Mouse (Mus musculus) C2C12 (cell line): ENCODE measurements at regions not wholly inside any gene's neighbourhood (a gene's known extent, or its start where the extent isn't known, plus 50 kb on each side); places are given as distances from the start of the nearest gene placed in this dataset.

Source experiments
- H3K27me3 ChIP-seq: one replicate; pipeline ENCODE4 v1.6.1; 2011; ENCODE audit not compliant: control insufficient read depth, insufficient read depth, insufficient read length
- H3K36me3 ChIP-seq: one replicate; pipeline ENCODE4 v1.6.1; 2011; ENCODE audit not compliant: control insufficient read depth, insufficient read depth
- H3K4me3 ChIP-seq: one replicate; pipeline ENCODE4 v1.5.1; 2011; ENCODE audit warnings: mild to moderate bottlenecking, control low read depth; ENCODE audit not compliant: poor library complexity, insufficient read depth, severe bottlenecking
- H3K79me2 ChIP-seq: one replicate; pipeline ENCODE4 v1.6.1; 2011; ENCODE audit not compliant: control insufficient read depth, insufficient read depth
- H3K79me3 ChIP-seq: one replicate; pipeline ENCODE4 v1.6.1; 2011; ENCODE audit warnings: low read depth, control low read depth
- H3ac ChIP-seq: one replicate; pipeline ENCODE3; 2011; ENCODE audit warnings: low read depth; ENCODE audit not compliant: control insufficient read depth, insufficient read length
- CEBPB ChIP-seq: IDR thresholded peaks from one replicate; pipeline ENCODE4 v1.6.1; 2011; ENCODE audit warnings: low read depth, mild to moderate bottlenecking, control low read depth, moderate library complexity
- CTCF ChIP-seq: IDR thresholded peaks from one replicate; pipeline ENCODE4 v1.5.1; 2011; ENCODE audit not compliant: control insufficient read depth, insufficient read depth, insufficient read length
- FOSL1 ChIP-seq: IDR thresholded peaks from one replicate; pipeline ENCODE4 v1.8.0; 2011; ENCODE audit warnings: mild to moderate bottlenecking, low read length; ENCODE audit not compliant: poor library complexity, insufficient read depth, severe bottlenecking
- MAX ChIP-seq: IDR thresholded peaks from one replicate; pipeline ENCODE4 v1.6.1; 2011; ENCODE audit warnings: mild to moderate bottlenecking, control low read depth
- MYOD1 ChIP-seq: IDR thresholded peaks from one replicate; pipeline ENCODE4 v1.6.1; 2011; ENCODE audit warnings: low read depth; ENCODE audit not compliant: control insufficient read depth, insufficient read length
- MYOG ChIP-seq: IDR thresholded peaks from one replicate; pipeline ENCODE4 v1.6.1; 2011; ENCODE audit not compliant: control insufficient read depth, insufficient read length; ENCODE audit errors: extremely low read depth
- USF1 ChIP-seq: IDR thresholded peaks from one replicate; pipeline ENCODE4 v1.6.1; 2011; ENCODE audit warnings: low read depth, mild to moderate bottlenecking, control low read depth, moderate library complexity

DNA sequence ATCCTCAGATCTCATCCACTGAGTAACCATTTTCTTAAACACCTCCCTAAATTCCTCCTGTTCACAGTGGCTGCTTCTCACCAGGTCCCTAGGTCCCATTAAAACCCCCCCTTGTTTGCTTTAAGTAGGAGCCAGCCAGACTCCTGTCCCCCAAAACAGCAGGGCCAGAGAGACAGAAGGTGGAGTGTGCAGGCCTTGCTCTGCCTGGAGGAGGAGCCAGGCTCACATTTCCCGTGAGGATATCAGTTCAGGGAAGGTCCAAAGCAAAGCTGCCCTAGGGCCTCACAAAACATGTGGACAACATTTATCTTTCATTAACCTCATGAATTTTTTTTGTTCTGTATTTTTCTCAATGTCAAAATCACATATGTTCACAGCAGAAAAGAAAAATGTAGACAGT is 167.2 kb downstream of the Rab28 start:
- Histone ChIP-seq H3K79me2 (no peaks in the 10 kb centered on the region), H3ac (no peak overlapping the region), H3K79me3 (no peaks in the 10 kb centered on the region), H3K4me3 (no peak overlapping the region), H3K36me3 (no peaks in the 10 kb centered on the region), H3K27me3 (peaks cover 3% of the 10 kb centered on the region)
- no peak for TF ChIP-seq FOSL1
- TF ChIP-seq MAX, result no peak
- TF ChIP-seq USF1, result no peak
- TF ChIP-seq CEBPB, result no peak
- TF ChIP-seq MYOD1, result no peak
- TF ChIP-seq CTCF, result no peak
- no peak for TF ChIP-seq MYOG

DNA sequence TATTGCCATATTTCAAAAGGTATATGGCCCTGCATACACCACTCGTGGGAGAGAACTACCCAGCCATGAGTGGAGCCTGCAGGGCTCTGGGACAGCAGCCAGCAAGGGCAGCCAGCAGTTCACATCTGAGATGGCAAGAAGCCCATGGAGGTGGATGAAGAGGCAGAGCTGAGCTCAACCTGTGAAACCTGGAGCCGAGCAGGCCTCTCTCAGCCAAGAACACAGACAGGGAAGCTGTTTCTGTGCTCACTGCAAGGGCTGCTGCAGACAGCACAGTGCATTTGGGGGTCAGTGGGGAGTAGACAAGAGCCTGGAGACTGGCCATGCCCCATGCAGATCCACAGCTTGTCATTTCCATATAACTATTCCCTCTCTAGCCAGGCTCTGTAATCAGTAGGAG is 173.4 kb downstream of the Rab28 start:
- Histone ChIP-seq H3K27me3 (peaks cover 3% of the 10 kb centered on the region), H3K36me3 (no peaks in the 10 kb centered on the region), H3K79me3 (no peaks in the 10 kb centered on the region), H3K79me2 (no peaks in the 10 kb centered on the region), H3K4me3 (no peak overlapping the region), H3ac (no peak overlapping the region)
- TF ChIP-seq MYOG, result no peak
- no peak for TF ChIP-seq USF1
- no peak for TF ChIP-seq FOSL1
- no peak for TF ChIP-seq CEBPB
- TF ChIP-seq MYOD1, result no peak
- no peak for TF ChIP-seq MAX
